Mouse (Mus musculus): Measurements from ENCODE around the gene Med21. TPM values are rescaled to one million over a fixed set of nuclear protein-coding genes. Genes with fewer than 3 reads are reported as not detected.

Gene Med21
- total RNA-seq, 2 experiments from 2014 or later, result 37.6 to 37.7 TPM

- DNase-seq, result no peak
Measured at GRCm38 (mm10) chr6:146678136-146679070, 36.1 kb downstream of the Med21 start.

DNA sequence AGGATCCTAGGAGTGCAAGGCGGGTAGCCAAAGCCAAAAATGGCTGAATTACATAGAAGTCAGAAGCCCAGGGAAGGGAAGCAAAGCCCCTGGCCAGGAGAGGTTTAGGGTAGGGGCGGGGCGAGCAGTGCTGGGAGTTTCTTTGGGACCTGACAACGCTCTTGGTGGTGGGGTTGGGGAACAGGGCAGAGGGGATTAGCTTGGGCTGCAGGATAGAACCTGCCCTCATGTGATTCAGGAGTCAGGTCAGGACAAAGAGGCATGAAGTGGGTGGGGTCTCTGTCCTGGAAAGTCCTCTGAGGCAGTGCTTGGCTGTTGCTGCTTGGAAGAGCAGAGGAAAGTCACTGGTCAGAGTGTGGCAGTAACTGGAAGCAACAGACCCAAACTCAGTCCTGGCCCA, 41.5 kb downstream of the Med21 start:
- DNase-seq, result peak; percentile 13

GRCm38 (mm10) chr6:146685781-146686308, 43.5 kb downstream of the Med21 start:
- peak; percentile 39 for DNase-seq

DNA sequence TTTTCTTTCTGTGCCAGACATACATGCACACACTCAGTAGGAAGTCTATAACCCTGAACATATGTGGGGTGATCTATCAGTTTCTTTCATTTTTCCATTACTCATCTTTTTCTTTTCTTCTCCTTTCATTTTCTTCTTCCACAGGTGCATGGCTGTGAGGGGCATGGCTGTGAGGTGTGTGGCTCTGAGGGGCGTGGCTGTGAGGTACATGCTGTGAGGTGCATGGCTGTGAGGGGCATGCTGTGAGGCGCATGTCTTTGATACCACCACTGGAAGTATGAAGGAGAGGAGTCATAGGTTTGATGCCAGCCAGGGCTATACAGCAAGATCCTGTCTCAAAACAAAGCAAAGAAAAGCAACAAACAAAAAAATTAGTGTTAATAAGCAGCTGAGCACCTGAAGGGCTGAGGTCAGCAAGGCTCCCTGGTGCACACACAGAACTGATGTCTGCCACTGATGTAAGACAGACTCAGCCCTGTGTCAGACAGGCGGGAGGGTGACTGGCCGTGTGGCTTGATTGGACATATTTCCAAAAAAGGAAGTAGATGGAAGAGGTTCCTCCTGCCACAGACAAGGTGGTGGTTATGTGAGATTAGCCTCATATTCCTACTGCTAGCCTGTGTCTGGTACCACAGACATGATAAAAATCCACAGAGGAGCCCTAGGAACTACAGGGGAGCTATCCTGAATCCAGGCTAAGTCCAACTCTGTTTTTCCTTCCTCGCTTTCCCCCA, 44.3 kb downstream of the Med21 start:
- no peak for DNase-seq

DNA sequence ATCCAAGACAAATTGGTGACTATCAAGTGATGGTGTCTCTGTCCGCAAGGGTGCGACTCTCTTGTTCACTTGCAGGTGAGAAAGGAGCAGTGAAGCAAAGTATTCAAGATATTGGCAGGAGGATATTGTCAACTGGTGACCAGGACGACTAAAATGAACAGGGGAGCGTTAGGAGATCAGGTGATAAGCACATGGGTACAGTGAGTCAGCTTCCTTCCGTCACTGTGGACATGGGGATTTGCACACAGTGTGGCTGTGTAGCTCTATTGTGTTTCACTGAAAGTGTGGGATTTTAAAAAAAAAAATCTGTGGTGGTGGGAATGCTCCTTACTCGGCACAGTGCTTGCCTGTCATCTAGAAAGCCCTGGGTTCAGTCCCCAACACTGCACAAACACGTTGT, 45.7 kb downstream of the Med21 start:
- DNase-seq, result no peak

GRCm38 (mm10) chr6:146688861-146689260, 46.5 kb downstream of the Med21 start:
- DNase-seq, result no peak

GRCm38 (mm10) chr6:146697767-146698166, 55.4 kb downstream of the Med21 start:
- no peak for DNase-seq

DNA sequence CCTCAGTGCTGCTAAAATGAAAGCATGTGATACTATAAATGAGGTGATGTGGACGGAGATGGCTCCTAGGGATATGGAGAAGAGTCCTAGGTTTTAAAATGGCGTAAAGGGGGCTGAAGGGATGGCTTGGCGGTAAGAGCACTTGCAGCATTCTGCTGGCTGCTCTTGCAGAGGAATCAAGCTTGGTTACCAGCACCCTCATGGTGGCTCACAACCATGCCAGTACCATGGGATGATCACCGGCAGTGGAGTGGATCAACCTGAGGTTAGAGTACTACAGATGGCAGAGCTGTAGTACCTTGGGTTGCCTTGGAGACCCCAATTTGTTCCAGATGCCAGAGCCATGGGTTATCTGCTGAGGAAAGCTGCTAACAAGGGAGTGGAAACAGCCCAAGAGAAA, 56.0 kb downstream of the Med21 start:
- no peak for DNase-seq

Other genes starting within 250 kb of the Med21 start
- 1 to 10 TPM; 8.5 to 9.4 TPM for gene Itpr2, start 140.3 kb upstream of the Med21 start, total RNA-seq (2021)
- gene Fgfr1op2, start 65.3 kb upstream of the Med21 start, total RNA-seq (2021), result 10 to 100 TPM; 46.0 to 46.4 TPM
- 10 to 100 TPM; 12.9 to 13.6 TPM for gene Ints13, start 64.7 kb upstream of the Med21 start, total RNA-seq (2021)
- 1 to 10 TPM; 7.3 to 9.5 TPM for gene Tm7sf3, start 277 bp downstream of the Med21 start, total RNA-seq (2021)
- gene Stk38l, start 82.4 kb downstream of the Med21 start, total RNA-seq (2021), result 1 to 10 TPM; 5.9 to 8.6 TPM
- 1 to 10 TPM in 1 of 2 experiments, under 1 TPM in 1; 0.61 to 1.2 TPM for gene Arntl2, start 153.5 kb downstream of the Med21 start, total RNA-seq (2021)
- not detected for gene Smco2, start 207.6 kb downstream of the Med21 start, total RNA-seq (2021)
- 10 to 100 TPM; 32.7 to 33.7 TPM for gene Ppfibp1, start 245.9 kb downstream of the Med21 start, total RNA-seq (2021)

All from gastrocnemius, postnatal 25 days (tissue).